Mouse (Mus musculus): ENCODE results near the gene Stim2.

DNA sequence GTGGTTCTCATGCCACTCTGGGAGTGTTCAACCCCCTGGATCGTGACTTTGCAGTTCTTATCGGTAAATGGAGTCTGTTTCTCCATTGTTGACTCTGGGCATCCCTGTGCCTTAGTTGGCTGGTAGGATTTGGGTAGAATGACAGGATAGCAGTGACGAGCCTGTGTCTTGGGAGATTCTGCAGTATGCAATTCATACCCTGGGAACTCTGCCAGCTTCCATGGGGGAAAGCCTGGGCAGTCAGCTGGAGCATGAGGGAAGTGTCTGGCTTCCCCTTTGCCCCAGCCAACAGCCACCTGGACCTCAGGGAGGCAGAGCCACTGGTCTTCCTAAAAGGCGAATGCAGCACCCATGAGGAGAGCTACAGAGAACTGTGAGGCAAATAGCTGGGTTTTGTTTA lies 165.6 kb downstream of the Stim2 start:
- TF ChIP-seq POLR2A (IDR thresholded peaks at IDR 0.05; ENCODE audit: low read depth, low read length), result no peak
- no peak for TF ChIP-seq ZNF384 (IDR thresholded peaks at IDR 0.05; ENCODE audit: low read depth, low read length)
- no peak for TF ChIP-seq CHD2 (IDR thresholded peaks at IDR 0.05; ENCODE audit: low read length)
- no peak for TF ChIP-seq MAFK (IDR thresholded peaks at IDR 0.05; ENCODE audit: insufficient replicate concordance, low read length)
- TF ChIP-seq JUND (conservative IDR thresholded peaks at IDR 0.05; ENCODE audit: low read depth, low read length), result no peak
- no peak for TF ChIP-seq USF1 (IDR thresholded peaks at IDR 0.05; ENCODE audit: low read depth, low read length)
- TF ChIP-seq GABPA (IDR thresholded peaks at IDR 0.05; ENCODE audit: insufficient replicate concordance, low read depth, low read length), result no peak
- no peak for TF ChIP-seq CHD1 (IDR thresholded peaks at IDR 0.05; ENCODE audit: low read depth, low read length)

Measured in CH12.LX (cell line).